Mouse (Mus musculus): Measurements from ENCODE around the gene L1td1.
"Not testable (repeated sequence)": the region's sequence is repeated elsewhere in the genome, so short reads cannot be mapped to it uniquely, and the experiment has no call there.

L1td1 gene

DNA sequence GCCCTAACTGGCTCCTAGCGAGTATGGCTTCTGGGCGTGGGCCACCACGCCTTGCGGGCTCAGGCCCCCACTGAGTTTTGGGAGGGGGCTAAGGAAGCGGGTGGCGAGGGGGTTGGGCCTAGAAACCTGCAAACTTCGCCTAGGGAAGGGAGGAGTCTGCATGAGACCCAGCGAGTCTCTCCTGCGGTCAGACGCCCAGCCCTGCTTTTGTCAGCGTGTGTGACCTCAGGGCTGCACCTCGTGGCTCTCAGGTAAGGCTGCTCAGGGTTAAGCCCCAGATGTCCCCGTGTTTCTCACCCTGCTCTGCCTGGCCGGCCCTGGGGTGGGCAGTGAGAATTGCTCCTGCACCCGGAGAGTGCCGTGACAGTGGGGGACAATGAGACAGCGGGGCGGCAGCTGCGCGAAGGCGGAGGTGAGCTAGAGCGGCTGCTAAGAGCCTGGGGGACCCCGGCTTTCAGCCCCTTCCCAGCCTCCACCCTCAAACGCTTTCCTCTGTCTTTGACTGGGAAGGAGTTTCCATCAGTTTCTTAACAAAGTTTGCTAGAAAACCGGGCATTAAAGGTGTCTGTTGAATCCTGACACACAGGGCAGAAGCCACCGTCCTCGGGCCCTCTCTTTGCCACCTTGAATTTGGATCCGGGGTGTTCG, at the start of gene L1td1:
Gene L1td1, plus strand, starts transcription at position 145 of the 648 bp plus-strand sequence.
- no peak for DNase-seq

- no peak for DNase-seq
Observed at GRCm38 (mm10) chr4:98677506-98677905, 49.0 kb upstream of the L1td1 start.

DNA sequence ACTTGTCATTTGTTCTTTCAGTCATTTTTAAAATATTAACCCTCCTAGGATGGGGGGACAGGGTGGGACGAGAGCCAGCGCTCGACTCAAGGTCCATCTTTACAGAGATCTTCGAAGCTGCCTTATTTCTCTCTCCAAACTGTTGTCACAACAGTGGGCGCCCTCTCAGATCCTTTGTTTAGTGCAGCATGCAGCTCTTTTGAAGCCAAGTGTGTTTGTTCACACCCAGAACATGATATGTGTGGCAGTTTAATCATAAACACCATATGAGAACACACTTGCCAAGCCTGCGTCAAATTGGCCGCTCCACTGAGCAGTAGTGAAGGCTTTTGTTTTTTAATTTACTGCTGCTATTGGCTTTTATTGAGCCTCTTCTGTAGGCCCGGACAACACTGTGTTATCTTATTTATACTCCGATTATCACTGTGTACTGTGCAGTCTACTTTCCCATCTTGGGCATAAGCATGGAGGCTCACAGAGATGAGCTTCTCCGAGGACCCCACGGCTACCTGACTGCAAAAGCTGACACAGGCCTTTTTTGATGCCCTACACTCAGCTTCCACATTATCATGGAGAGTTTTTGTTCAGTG, 39.8 kb upstream of the L1td1 start:
- DNase-seq, result no peak

DNA sequence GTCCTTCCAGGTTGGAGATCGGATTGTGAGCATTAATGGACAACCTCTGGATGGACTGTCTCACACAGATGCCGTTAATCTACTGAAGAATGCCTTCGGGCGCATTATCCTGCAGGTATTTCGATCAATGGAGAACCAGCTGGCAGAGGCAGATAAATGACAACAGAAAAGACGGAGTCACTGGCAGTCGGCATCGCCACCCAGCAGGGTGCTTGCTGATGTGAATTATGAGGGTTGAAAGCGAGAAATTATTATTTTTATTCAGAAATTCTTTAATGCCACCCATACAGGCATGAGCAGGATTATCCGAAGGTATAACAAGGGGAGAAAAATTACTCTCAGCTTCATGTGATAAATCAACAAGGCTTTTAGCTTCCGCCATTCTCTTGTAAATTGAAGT, 38.4 kb upstream of the L1td1 start:
- no peak for DNase-seq

- no peak for DNase-seq
Observed at GRCm38 (mm10) chr4:98688520-98688919, 38.0 kb upstream of the L1td1 start.

DNA sequence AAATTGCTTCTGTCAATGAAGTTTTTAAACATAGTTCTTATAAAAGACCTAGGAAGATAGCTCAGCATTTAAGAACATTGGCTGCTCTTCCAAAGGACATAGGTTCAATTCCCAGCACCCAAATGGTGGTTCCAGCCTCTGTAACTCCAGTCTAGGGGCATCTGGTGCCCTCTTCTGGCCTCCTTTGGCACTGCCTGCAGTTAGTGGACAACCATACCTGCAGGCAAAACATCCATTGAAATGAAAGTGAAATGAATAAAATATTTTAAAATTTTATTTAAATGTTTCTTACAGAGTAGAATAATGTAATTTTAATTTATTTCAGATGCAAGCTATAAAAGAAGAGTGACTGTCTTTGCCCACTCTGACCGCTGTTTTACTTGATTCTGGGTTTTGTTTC, 36.5 kb upstream of the L1td1 start:
- no peak for DNase-seq

- no peak for DNase-seq
Observed at GRCm38 (mm10) chr4:98693465-98694185, 32.9 kb upstream of the L1td1 start.

DNA sequence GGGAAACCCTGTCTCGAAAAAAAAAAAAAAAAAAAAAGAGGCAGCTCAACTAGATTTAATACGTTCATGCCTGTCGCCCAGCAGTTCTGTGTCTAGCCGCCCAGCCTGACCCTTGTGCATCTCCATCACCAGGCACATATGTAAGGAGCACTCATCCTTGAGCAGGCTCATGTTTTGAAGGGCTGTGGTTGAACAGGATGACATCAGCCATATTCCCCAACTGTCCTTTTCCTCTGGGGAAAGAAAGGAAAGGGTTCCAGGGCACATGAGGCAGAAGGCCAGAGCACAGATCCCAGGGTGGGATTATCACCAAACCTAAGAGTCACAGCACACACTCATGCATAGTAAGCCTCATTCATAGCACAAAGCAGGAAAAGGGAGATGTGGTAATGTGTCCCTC, 28.6 kb upstream of the L1td1 start:
- no peak for DNase-seq

- DNase-seq, result no peak
Observed at GRCm38 (mm10) chr4:98698921-98699320, 27.6 kb upstream of the L1td1 start.

GRCm38 (mm10) chr4:98700156-98700555, 26.4 kb upstream of the L1td1 start:
- DNase-seq, result no peak

DNA sequence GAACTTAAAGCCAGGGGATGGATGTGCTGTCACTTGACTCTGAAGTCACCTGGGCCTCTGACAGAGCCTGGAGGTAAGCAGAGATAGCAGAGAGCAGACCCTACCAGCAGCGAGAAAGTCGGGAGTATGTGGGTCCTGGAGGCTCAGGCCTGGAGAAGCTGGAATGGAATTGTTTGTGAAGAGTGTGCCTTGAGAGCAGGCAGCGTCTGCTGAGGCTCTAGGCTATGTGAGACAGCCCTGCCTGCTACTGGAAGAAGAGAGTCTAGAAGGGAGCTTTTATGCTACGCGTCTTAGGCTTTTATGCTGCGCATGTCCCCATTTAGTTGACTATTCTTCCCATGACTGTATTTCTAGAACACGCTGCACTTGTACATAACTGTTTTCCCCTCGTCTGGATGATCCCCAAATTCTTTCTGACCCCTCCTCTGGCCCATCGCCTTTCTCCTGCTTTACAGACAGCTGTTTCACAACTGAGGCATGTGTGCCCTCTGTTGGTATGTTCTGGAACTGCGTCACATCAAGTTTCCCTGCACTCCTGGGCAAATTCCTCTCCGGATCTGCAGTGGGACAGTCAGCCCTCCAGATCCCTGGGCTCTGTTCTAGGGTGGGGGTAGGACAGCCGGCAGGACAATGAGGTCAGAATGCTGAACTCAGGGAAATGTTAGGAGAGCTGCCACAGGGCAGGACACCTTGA, 24.2 kb upstream of the L1td1 start:
- peak in 1 of 2 experiments; percentile 28 for DNase-seq

DNA sequence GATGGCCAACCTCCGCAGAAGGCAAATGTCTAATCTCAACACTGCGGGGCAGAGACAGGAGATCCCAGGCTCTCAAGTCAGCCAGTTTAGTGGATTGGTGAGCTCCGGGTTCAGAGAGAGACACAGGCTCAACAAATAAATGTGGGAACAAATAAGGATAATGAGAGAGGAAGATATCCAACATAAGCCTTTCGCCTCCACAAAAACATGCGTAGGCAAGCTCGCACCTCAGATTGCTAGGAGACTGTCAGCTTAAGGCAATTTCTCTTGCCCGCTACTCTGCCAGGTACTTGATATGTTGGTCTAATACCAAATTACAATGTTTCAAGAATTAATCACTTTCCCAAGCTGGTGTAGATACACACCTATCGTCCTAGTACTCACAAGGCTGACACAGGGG, 15.6 kb upstream of the L1td1 start:
- no peak for DNase-seq

- no peak for DNase-seq
Observed at GRCm38 (mm10) chr4:98717735-98718546, 8.6 kb upstream of the L1td1 start.

GRCm38 (mm10) chr4:98718547-98718917, 8.0 kb upstream of the L1td1 start:
- DNase-seq, result no peak

GRCm38 (mm10) chr4:98722454-98722853, 4.1 kb upstream of the L1td1 start:
- peak in 1 of 2 experiments; percentile 34 for DNase-seq

DNA sequence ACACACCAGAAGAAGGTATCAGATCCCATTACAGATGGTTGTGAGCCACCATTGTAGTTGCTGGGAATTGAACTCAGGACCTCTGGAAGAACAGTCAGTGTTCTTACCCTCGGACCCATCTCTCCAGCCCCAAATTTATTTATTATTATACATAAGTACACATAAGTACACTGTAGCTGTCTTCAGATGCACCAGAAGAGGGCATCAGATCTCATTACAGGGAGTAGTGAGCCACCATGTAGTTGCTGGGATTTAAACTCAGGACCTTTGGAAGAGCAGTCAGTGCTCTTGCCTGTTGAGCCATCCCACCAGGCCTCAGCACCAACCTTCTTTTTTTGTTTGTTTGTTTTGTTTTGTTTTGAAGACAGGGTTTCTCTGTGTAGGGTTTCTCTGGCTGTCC, 1.9 kb upstream of the L1td1 start:
- not testable (repeated sequence) for DNase-seq

GRCm38 (mm10) chr4:98725439-98725838, 1.1 kb upstream of the L1td1 start:
- no peak for DNase-seq

DNA sequence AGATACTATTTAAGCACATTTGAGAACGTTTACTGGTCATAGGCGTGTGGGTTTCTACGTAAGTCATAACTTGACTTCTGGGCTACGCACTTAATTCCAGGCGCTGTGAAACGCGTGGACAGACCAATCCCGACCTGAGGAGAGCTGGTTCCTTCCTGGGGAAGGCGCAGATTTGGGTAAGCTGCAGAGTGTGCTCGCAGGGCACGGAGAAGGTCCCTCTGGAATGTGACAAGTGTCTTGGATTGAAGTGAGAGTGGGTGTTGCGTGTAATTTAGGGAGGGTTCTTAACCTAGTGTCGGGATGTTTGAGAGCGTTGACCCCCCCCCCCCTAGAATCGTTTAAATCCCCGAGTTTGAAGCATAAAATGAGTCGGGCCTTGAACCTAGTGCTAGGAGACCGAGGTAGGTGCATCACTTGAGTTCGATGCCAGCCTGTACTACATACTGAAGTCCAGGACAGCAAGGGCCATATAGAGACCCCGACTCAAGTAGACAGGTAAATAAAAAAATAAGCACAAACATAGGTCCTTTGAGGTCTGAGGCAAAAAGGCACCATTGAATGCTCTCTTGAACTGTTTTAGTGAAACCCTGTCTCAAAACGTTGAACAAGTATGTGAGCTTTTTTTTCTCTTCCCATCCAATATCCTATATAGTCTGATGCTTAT, 893 bp downstream of the L1td1 start:
- DNase-seq, result no peak

DNA sequence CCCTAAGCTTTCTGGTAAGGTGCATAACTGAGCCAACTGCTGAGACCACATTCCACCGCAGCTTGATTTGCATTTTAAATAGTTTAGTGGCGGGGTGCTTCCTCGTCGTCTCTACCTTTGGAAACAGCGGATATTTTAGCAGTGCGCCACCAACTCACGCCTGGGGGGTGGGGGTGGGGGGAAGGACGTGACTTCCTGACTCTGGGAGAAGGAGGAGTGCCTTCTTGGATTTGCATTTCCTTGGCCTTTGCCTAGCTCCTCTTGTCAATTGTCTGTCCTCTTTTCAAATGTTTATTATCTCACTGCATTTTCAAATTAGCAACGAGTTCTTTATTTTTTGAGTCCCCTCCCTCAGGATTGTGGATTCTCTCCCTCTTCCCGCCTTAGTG, 1.4 kb downstream of the L1td1 start:
- DNase-seq, result no peak

- no peak for DNase-seq
Observed at GRCm38 (mm10) chr4:98728716-98729115, 2.2 kb downstream of the L1td1 start.

GRCm38 (mm10) chr4:98733660-98734059, 7.1 kb downstream of the L1td1 start:
- no peak for DNase-seq

DNA sequence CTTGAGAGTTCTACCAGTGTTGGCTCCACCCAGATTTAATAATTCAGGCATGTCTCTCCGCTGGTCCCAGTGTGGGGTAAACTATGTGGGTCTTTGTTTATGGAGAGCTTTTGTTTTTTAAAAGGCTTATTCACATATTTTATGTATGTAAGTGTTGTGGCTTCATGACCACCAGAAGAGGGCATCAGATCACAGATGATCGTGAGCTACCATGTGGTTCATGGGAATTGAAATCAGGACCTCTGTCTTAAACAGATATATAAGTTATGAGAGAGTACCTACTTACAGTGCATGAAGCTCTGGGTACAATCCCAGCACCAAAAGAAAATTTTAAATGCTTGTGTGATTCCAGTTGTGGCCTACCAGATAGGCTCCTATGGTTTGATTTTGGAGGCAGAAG, 13.2 kb downstream of the L1td1 start:
- no peak for DNase-seq
